Mouse (Mus musculus) embryonic facial prominence, embryonic 15.5 days (tissue): ENCODE results near the gene Camk1g. TPM values are rescaled to one million over a fixed set of nuclear protein-coding genes. Genes with fewer than 3 reads are reported as not detected.
A peak's percentile ranks its signal among the peaks of the same experiment; 100 is the strongest.

ENCODE experiments used
- ATAC-seq: fragments of 200-750 bp; cut with Nextera tagmentation; 2 replicates; pipeline ENCODE4 v1.8.0; 2017; ENCODE audit warnings: low read depth, moderate TSS enrichment; ENCODE audit not compliant: insufficient number of reproducible peaks, low FRiP score, low TSS enrichment
- H3K27ac ChIP-seq: fragments of 300-500 bp; sonication (generic); replicated peaks from 2 replicates; pipeline ENCODE4 v1.5.1; 2015; ENCODE audit warnings: mild to moderate bottlenecking, inconsistent platforms
- H3K27me3 ChIP-seq: fragments of 300-500 bp; sonication (generic); 2 replicates; pipeline ENCODE4 v1.6.1; 2015; ENCODE audit warnings: inconsistent platforms
- H3K36me3 ChIP-seq: fragments of 300-500 bp; sonication (generic); 2 replicates; pipeline ENCODE4 v1.6.1; 2015; ENCODE audit warnings: mild to moderate bottlenecking, inconsistent platforms
- H3K4me1 ChIP-seq: fragments of 300-500 bp; sonication (generic); 2 replicates; pipeline ENCODE4 v1.6.1; 2015; ENCODE audit warnings: inconsistent platforms
- H3K4me2 ChIP-seq: fragments of 300-500 bp; sonication (generic); replicated peaks from 2 replicates; pipeline ENCODE4 v1.6.1; 2015; ENCODE audit warnings: mild to moderate bottlenecking, inconsistent platforms
- H3K4me3 ChIP-seq: fragments of 300-500 bp; sonication (generic); replicated peaks from 2 replicates; pipeline ENCODE4 v1.5.1; 2015; ENCODE audit warnings: mild to moderate bottlenecking, inconsistent platforms
- H3K9ac ChIP-seq: fragments of 300-500 bp; sonication (generic); 2 replicates; pipeline ENCODE4 v1.6.1; 2015; ENCODE audit warnings: inconsistent platforms
- H3K9me3 ChIP-seq: fragments of 300-500 bp; sonication (generic); replicated peaks from 2 replicates; pipeline ENCODE4 v1.6.1; 2016; ENCODE audit warnings: inconsistent platforms
- WGBS: fragments of 180-500 bp; shearing (Covaris S2); methylation state at CpG from one replicate; pipeline ENCODE4 v1.1.7; 2015; 5-methylcytosine and 5-hydroxymethylcytosine counted together
- polyA plus RNA-seq: library from polyadenylated mRNA; unstranded; fragments of >200 nt; fragmentation: Nextera tagmentation; extraction: Ambion mirVana; gene quantifications from 2 replicates; pipeline ENCODE4 v1.2.1, GENCODE M21; 2015

Gene Camk1g
- polyA plus RNA-seq, 1 experiment from 2014 or later = 15.4 TPM

DNA sequence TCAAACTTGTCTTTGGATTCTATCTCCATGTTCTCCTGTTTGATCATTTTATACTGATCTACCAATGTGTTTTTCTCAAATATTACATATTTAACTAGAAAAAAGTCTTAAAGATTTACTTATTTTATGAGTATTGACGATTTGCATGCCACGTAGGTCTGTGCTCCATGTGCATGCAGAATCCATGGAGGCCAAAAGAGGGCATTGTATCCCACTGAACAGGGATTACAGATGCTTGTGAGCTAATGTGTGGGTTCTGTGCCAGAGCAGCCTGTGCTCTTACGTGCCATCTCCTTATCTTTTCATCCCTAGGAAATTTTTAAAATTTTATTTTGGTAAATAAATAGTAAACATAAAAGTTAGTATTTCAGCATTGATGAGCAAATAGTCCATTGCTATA lies 22.2 kb upstream of the Camk1g start:
- Histone ChIP-seq H3K4me1 (0 out of 2 replicates have a peak, but pooled peaks cover 7% of the 10 kb centered on the region), H3K9ac (no peak overlapping the region), H3K27me3 (no peaks in the 10 kb centered on the region), H3K9me3 (no peaks in the 10 kb centered on the region), H3K27ac (no peak overlapping the region), H3K4me3 (no peak overlapping the region), H3K36me3 (no peaks in the 10 kb centered on the region), H3K4me2 (no peak overlapping the region)
- ATAC-seq = no peak
- WGBS = 80% methylated on average over 3 of the region's 3 CpGs

DNA sequence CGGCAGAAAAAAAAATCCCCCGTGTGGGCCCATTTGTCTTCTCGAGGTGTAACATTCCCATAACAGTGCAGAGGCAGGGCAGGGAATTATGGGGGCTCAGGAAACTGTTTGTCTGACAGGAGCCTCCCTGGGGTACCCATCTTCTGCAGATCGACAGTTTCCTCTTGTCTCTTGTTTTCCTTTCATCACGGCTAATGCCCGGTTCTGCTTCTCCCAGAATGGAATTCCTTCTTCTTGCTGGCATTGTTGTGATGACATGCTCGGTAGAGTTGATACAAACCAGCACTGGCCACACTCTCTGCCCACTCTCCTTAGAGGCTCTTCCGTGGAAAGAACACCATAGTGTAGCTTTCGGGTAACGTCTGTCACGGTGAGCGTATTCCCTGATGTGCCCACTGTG lies 19.9 kb upstream of the Camk1g start:
- no peak overlapping the region for H3K27ac ChIP-seq
- no peak overlapping the region for H3K4me3 ChIP-seq
- WGBS = 34% methylated on average over 12 of the region's 12 CpGs

DNA sequence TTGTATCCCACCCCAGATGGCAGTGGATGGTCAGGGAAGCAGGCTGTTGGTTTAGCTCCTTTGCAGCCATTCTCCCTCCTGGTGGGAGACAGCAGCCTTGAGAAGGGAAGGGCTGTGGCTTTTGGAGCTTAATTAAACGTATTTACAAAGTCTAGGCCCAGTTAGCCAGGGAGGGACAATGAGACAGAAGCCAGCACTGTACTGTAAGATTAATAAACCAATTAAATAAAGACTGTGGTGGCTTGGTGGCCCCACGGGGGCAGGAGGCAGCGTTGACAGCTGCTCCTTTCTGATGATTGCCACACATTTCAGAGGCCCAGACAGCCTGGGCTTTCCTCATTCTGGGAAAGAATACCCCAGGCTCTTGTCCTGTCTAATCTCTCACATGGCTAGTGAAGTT lies 19.4 kb upstream of the Camk1g start:
- H3K9ac ChIP-seq = no peak overlapping the region
- H3K4me1 ChIP-seq = peaks cover 20% of the 10 kb centered on the region
- no peak for ATAC-seq
- no peaks in the 10 kb centered on the region for H3K9me3 ChIP-seq
- H3K36me3 ChIP-seq = no peaks in the 10 kb centered on the region
- H3K4me2 ChIP-seq = no peak overlapping the region
- no peaks in the 10 kb centered on the region for H3K27me3 ChIP-seq
- WGBS = 21% methylated on average over 3 of the region's 3 CpGs
- no peak overlapping the region for H3K4me3 ChIP-seq
- H3K27ac ChIP-seq = no peak overlapping the region

More for the DNA sequence above, 19.9 kb upstream of the Camk1g start:
- H3K4me2 ChIP-seq = no peak overlapping the region
- H3K9ac ChIP-seq = no peak overlapping the region
- H3K27me3 ChIP-seq = no peaks in the 10 kb centered on the region
- H3K36me3 ChIP-seq = no peaks in the 10 kb centered on the region
- peaks cover 20% of the 10 kb centered on the region for H3K4me1 ChIP-seq
- no peak for ATAC-seq
- H3K9me3 ChIP-seq = no peaks in the 10 kb centered on the region

DNA sequence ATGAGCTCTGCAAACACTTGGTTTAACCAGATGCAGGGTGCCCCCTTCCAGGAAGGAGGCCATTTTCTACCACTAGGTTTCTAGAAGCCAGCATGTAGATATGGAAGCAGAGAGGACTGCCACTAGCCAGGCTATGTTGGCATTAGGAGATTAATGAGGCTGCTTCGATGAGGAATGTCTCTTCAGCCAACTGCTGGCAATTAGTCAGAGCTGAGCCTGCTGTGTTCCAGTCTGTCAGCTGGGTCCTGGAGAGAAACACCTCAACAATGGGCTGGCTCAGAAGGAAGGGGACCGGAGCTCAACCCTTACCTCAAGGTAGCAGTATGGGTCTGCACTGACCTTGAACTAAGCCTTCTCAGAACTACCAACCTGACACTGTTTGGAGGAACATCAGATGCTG lies 17.1 kb upstream of the Camk1g start:
- H3K9ac ChIP-seq = no peak overlapping the region
- no peaks in the 10 kb centered on the region for H3K36me3 ChIP-seq
- H3K4me3 ChIP-seq = no peak overlapping the region
- no peak for ATAC-seq
- H3K4me2 ChIP-seq = no peak overlapping the region
- 58% methylated on average over 2 of the region's 2 CpGs for WGBS
- H3K9me3 ChIP-seq = no peaks in the 10 kb centered on the region
- H3K4me1 ChIP-seq = peaks cover 28% of the 10 kb centered on the region
- no peak overlapping the region for H3K27ac ChIP-seq
- no peaks in the 10 kb centered on the region for H3K27me3 ChIP-seq

DNA sequence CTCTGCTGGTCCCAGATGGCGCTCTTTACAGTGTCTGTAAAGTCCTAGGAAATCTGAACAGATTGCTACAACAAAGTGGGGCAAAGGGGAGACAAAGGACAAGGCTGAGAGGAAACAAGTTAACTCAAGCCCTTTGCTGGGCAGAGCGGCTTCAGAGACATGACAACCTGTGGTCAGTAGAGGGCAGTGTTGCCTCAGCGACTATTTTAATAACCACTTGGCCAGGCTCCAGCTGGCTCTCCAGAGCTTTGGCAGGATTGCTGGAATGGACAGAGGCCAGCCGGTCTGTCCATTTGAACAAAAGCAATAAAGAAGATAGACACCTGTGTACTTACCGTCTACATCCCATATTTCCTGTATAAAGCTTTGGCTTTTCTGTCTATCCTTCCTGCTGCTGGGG lies 16.0 kb upstream of the Camk1g start:
- H3K4me3 ChIP-seq = no peak overlapping the region
- WGBS = 3% methylated on average over 5 of the region's 5 CpGs
- H3K4me1 ChIP-seq = peaks cover 36% of the 10 kb centered on the region
- no peaks in the 10 kb centered on the region for H3K36me3 ChIP-seq
- no peak for ATAC-seq
- H3K9me3 ChIP-seq = no peaks in the 10 kb centered on the region
- H3K9ac ChIP-seq = no peak overlapping the region
- no peak overlapping the region for H3K27ac ChIP-seq
- peak overlapping the region; percentile 12; the same call in 1 of the 2 replicates for H3K4me2 ChIP-seq
- no peaks in the 10 kb centered on the region for H3K27me3 ChIP-seq

DNA sequence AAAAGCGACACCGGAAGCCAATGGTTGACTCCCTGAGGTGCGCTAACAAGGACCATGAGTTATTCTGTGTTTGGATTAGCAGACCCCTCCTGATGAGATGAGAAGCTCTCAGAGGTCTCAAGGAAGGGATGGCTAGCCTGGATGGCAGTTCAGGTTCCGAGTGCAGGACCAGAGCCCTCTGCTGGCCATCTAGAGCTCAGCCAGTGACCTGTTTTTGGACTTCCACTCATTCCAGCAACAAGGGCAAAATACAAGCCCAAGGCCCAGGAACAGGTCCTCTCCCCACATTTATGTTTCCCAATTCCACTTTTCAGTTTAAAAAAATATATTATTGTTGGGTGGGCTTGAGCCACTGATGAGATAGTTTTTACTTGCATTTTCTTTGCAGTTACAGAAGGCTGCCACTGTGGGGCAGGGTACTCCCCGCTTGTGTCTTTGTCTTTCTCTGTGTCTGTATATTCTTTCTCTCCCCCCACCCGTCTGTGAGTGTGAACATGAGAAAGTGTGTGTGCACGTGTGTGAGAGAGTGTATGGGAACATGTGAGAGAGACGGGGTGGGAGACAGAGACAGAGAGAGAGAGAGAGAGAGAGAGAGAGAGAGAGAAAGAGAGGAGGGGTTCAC lies 12.9 kb upstream of the Camk1g start:
- whole genome bisulfite sequencing = 3% methylated on average over 8 of the region's 8 CpGs
- H3K9me3 ChIP-seq = no peaks in the 10 kb centered on the region
- H3K4me3 ChIP-seq = peak overlapping the region; percentile 32
- peak overlapping the region; percentile 52 for H3K4me2 ChIP-seq
- ATAC-seq = no peak; the same call in 1 of the 2 replicates
- H3K4me1 ChIP-seq = peaks cover 29% of the 10 kb centered on the region
- no peaks in the 10 kb centered on the region for H3K36me3 ChIP-seq
- peak overlapping the region; percentile 83 for H3K27ac ChIP-seq
- H3K27me3 ChIP-seq = no peaks in the 10 kb centered on the region
- H3K9ac ChIP-seq = no peak overlapping the region

DNA sequence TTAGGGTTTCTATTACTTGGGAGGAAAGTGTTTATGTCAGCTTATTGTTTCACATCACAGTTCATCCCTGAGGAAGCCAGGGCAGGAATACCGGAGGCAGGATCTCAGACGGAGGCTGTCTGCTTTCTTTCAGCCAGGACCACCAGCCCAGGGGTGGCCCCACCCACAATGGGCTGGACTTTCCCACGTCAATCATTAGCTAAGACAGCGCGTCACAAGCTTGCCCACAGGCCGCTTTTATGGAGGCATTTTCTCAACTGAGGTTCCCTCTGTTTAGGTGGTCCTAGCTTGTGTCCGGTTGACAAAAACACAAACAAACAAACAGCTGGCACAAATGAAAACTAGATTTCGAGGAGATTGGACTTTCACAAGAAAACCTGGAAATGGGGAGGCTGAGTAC lies 12.3 kb upstream of the Camk1g start:
- no peaks in the 10 kb centered on the region for H3K27me3 ChIP-seq
- no peak overlapping the region for H3K9ac ChIP-seq
- WGBS = under 1% methylated on average over 8 of the region's 8 CpGs

DNA sequence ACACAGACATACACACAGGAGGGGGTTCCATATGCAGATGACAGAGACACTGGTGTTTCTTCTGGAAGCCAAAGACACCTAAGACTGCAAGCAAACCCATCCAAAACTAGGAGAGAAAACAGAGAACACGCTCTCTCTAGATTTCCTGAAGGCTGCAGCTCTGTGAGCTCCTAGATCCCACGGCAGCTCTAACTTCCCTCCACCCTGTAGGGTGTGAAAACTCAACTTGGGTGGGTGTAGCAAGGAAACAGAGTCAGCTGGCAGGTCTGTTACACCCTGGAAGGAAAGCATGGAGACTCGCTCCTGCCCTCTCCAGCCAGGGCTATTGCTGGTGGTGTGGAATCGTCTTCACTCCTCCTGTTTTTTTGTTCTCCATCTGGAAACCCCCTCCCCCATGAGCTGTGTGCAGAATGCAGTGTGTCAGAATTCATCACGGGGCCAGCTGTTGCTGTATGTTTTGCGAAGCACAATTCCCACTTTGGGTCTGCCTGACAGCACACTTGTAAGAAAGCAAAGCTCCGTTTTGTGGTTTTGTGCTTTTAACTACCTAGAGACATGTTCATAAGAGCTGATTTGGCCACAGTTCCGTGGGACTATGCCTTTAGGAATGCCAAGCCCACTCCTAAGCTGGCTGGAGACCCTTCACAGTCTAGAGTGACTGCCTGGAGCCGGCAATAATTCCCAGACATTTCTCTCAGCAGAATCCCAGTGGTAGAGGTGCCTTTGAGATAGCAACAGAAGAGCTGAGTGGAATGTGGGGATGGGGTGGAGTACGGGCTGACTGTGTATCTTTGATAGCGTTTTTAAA lies 11.7 kb upstream of the Camk1g start:
- peak overlapping the region; percentile 52 for H3K4me2 ChIP-seq
- peak overlapping the region; percentile 32 for H3K4me3 ChIP-seq
- H3K27ac ChIP-seq = peak overlapping the region; percentile 83
- H3K9me3 ChIP-seq = no peaks in the 10 kb centered on the region
- no peak overlapping the region for H3K9ac ChIP-seq
- peak; percentile 61 for ATAC-seq
- H3K4me1 ChIP-seq = peaks cover 29% of the 10 kb centered on the region
- WGBS = 17% methylated on average over 11 of the region's 11 CpGs
- no peaks in the 10 kb centered on the region for H3K27me3 ChIP-seq
- no peaks in the 10 kb centered on the region for H3K36me3 ChIP-seq

More for the DNA sequence above, 12.3 kb upstream of the Camk1g start:
- Histone ChIP-seq H3K9me3 (no peaks in the 10 kb centered on the region), H3K27ac (peak overlapping the region; percentile 83), H3K4me2 (peak overlapping the region; percentile 52), H3K4me3 (peak overlapping the region; percentile 32), H3K4me1 (peaks cover 29% of the 10 kb centered on the region), H3K36me3 (no peaks in the 10 kb centered on the region)
- ATAC-seq = peak; percentile 78

DNA sequence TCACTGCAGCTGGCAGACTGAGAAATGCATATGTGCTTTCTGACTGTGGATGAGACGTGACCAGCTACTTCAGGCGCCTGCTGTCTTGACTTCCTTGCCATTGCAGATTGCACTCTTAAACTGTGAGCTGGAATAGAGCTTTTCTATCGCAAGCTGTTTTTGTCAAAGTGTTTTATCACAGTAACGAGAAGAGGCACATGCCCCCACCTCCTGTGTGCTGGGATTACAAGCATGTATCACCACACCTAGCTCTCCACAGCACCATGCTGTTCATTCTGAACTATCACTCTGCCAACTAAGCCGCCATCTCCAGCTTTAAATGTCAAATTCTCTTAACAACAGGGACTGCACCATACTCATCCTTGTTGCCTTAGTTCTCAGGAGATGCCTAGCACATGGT lies 10.8 kb upstream of the Camk1g start:
- no peak overlapping the region for H3K4me2 ChIP-seq
- H3K4me3 ChIP-seq = no peak overlapping the region
- no peaks in the 10 kb centered on the region for H3K9me3 ChIP-seq
- 85% methylated on average over 5 of the region's 5 CpGs for WGBS
- H3K36me3 ChIP-seq = no peaks in the 10 kb centered on the region
- H3K9ac ChIP-seq = no peak overlapping the region
- H3K4me1 ChIP-seq = peaks cover 23% of the 10 kb centered on the region
- no peak overlapping the region for H3K27ac ChIP-seq
- H3K27me3 ChIP-seq = no peaks in the 10 kb centered on the region
- ATAC-seq = no peak

DNA sequence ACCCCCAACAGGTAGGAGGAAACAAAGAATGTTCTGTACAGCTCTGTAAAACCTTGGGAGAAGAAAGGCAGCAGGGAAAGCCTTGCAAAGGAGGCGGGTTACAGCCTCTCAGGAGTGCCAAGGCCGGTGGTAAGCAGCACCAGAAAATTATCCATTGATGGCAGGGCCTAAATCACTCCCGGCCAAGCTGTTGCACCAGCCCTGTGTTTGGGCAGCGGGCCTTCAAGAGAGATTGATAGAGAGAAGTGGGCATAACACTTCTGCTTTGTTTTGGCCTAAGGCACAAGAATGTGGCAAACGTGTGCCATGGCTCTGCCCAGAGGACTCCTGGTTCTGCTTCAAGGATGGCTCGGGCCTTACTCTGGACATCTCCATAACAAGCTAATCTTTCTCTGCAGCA lies 9.5 kb upstream of the Camk1g start:
- Histone ChIP-seq H3K36me3 (no peaks in the 10 kb centered on the region), H3K9me3 (no peaks in the 10 kb centered on the region), H3K27ac (no peak overlapping the region), H3K9ac (no peak overlapping the region), H3K4me2 (no peak overlapping the region), H3K27me3 (no peaks in the 10 kb centered on the region), H3K4me3 (no peak overlapping the region), H3K4me1 (peaks cover 21% of the 10 kb centered on the region)
- no peak for ATAC-seq
- 69% methylated on average over 6 of the region's 6 CpGs for WGBS

DNA sequence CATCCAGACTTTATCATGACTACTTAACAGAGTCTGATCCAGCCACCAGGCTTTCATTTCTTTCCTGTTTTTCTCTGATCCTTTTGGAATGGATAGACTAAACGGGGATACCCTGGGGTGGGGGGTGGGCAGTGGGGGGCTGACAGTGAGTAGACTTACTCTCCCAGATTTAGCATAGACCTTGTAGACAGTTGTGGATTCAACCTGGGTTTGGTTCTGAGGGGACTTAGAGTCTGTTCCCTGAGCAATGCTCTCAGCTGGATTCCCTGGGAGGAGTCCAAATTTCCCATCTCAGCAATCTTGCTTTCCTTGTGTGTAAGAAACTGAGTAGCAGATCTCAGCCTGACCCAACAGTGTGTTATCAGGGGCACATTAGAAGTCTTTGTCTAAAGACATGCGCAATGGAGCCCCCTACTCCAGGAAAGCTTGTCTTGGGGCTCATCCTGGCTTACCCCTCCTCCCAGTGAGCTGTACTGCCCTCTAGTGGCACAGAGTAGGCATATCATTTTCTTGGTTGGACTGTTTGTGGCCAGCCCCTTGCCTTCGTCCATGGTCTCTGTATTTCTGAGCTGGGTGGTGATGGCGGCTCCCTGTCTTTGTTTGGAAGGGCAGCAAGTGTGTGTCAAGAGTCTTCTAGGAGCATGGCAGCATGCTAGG lies 6.5 kb upstream of the Camk1g start:
- peak; percentile 25; the same call in 1 of the 2 replicates for ATAC-seq
- Histone ChIP-seq H3K9ac (no peak overlapping the region), H3K27me3 (no peaks in the 10 kb centered on the region), H3K9me3 (no peaks in the 10 kb centered on the region), H3K4me1 (peaks cover 6% of the 10 kb centered on the region), H3K36me3 (no peaks in the 10 kb centered on the region), H3K4me2 (no peak overlapping the region), H3K4me3 (no peak overlapping the region), H3K27ac (no peak overlapping the region)
- 32% methylated on average over 4 of the region's 4 CpGs for WGBS
